Mouse (Mus musculus): ENCODE measurements at regions not wholly inside any gene's neighbourhood (a gene's known extent, or its start where the extent isn't known, plus 50 kb on each side); places are given as distances from the start of the nearest gene placed in this dataset.

- ATAC-seq: no peak
These were observed 178.1 kb downstream of the Efnb2 start for GRCm38 (mm10) chr8:8482707-8483480.

- no peak for ATAC-seq
These were observed 183.6 kb downstream of the Efnb2 start for GRCm38 (mm10) chr8:8477456-8477855.

- no peak for ATAC-seq
These were observed 192.5 kb downstream of the Efnb2 start for GRCm38 (mm10) chr8:8468552-8468951.

GRCm38 (mm10) chr8:8466526-8467244, 194.4 kb downstream of the Efnb2 start:
- no peak for ATAC-seq

GRCm38 (mm10) chr8:8462455-8462854, 198.6 kb downstream of the Efnb2 start:
- ATAC-seq: no peak

GRCm38 (mm10) chr8:8457536-8457935, 203.5 kb downstream of the Efnb2 start:
- no peak for ATAC-seq

- ATAC-seq: no peak
These were observed 207.1 kb downstream of the Efnb2 start for GRCm38 (mm10) chr8:8453944-8454343.

- no peak for ATAC-seq
These were observed 208.8 kb downstream of the Efnb2 start for GRCm38 (mm10) chr8:8452226-8452625.

GRCm38 (mm10) chr8:8448911-8449310, 212.1 kb downstream of the Efnb2 start:
- no peak for ATAC-seq

GRCm38 (mm10) chr8:8441568-8441967, 219.5 kb downstream of the Efnb2 start:
- no peak for ATAC-seq

GRCm38 (mm10) chr8:8440903-8441302, 220.1 kb downstream of the Efnb2 start:
- no peak for ATAC-seq

GRCm38 (mm10) chr8:8426201-8426600, 234.8 kb downstream of the Efnb2 start:
- ATAC-seq: no peak

GRCm38 (mm10) chr8:8423443-8423842, 237.6 kb downstream of the Efnb2 start:
- no peak for ATAC-seq

- no peak for ATAC-seq
These were observed 239.3 kb downstream of the Efnb2 start for GRCm38 (mm10) chr8:8421713-8422112.

GRCm38 (mm10) chr8:8419360-8420330, 241.4 kb downstream of the Efnb2 start:
- ATAC-seq: no peak

- no peak for ATAC-seq
These were observed 242.1 kb downstream of the Efnb2 start for GRCm38 (mm10) chr8:8418929-8419328.

GRCm38 (mm10) chr8:8418525-8418924, 242.5 kb downstream of the Efnb2 start:
- no peak for ATAC-seq

GRCm38 (mm10) chr8:8416092-8416701, 244.8 kb downstream of the Efnb2 start:
- no peak for ATAC-seq

- ATAC-seq: no peak
These were observed 253.7 kb downstream of the Efnb2 start for GRCm38 (mm10) chr8:8407357-8407756.

- ATAC-seq: no peak
These were observed 257.6 kb downstream of the Efnb2 start for GRCm38 (mm10) chr8:8403410-8403809.

- no peak for ATAC-seq
These were observed 268.7 kb downstream of the Efnb2 start for GRCm38 (mm10) chr8:8392303-8392702.

GRCm38 (mm10) chr8:8391321-8391720, 269.7 kb downstream of the Efnb2 start:
- no peak for ATAC-seq

- ATAC-seq: no peak
These were observed 282.8 kb downstream of the Efnb2 start for GRCm38 (mm10) chr8:8378248-8378647.

Data from CD4-positive, CD25-positive, alpha-beta regulatory T cell, adult 4 months (primary cell).